ENCODE assay signal across 21 mouse cellular contexts in genomic region chr3:121625662-121626061, GRCm38 (mm10). TPM values are rescaled to one million over a fixed set of nuclear protein-coding genes. Genes with fewer than 3 reads are reported as not detected.
"Had no signal": no experiment of that assay in that cellular context is flagged by ENCODE, and none has a peak within 500 bp of the region (broad histone marks: within the 10 kb centered on the region; RNA-seq: fewer than 3 reads in every experiment).

No protein-coding gene starts in this region.

- H3K9me3 ChIP-seq: limb, embryonic 15.5 days; liver, embryonic 12.5 days; midbrain, embryonic 12.5 days had no signal

- H3K4me2 ChIP-seq: limb, embryonic 15.5 days; liver, embryonic 12.5 days; midbrain, embryonic 12.5 days had no signal

- H3K27ac ChIP-seq: limb, embryonic 15.5 days; liver, embryonic 12.5 days; midbrain, embryonic 12.5 days had no signal

- H3K36me3 ChIP-seq: limb, embryonic 15.5 days; liver, embryonic 12.5 days; midbrain, embryonic 12.5 days had no signal

- H3K27me3 ChIP-seq: limb, embryonic 15.5 days had no signal

- H3K9ac ChIP-seq: limb, embryonic 15.5 days; liver, embryonic 12.5 days; midbrain, embryonic 12.5 days had no signal

- DNase-seq: kidney, adult 18-20 months; kidney, postnatal 10 days; layer of hippocampus, postnatal 36 days; right cerebral cortex, adult 18-20 months; right cerebral cortex, postnatal 25 days; thymus, postnatal 36 days had no signal

- ATAC-seq: liver, embryonic 12.5 days; midbrain, embryonic 16.5 days had no signal

- H3K4me1 ChIP-seq: limb, embryonic 15.5 days; liver, embryonic 12.5 days; midbrain, embryonic 12.5 days had no signal

- H3K4me3 ChIP-seq: limb, embryonic 15.5 days; liver, embryonic 12.5 days; midbrain, embryonic 12.5 days had no signal

RNA-seq across cellular contexts. Expression of gene 4930432M17Rik, which starts 44.9 kb away (rescaled TPM):
- total RNA-seq: layer of hippocampus, adult 8-10 months; layer of hippocampus, postnatal 36 days; left cerebral cortex, adult 8-10 months; left cerebral cortex, postnatal 25 days; megakaryocyte-erythroid progenitor cell, adult 5-6 weeks had no signal
- polyA plus RNA-seq: kidney, embryonic 14.5 days; large intestine, adult 2 months; limb, embryonic 11.5 days; limb, embryonic 15.5 days; liver, embryonic 12.5 days; liver, embryonic 16.5 days; midbrain, embryonic 12.5 days; midbrain, embryonic 16.5 days; neural tube, embryonic 14.5 days; small intestine, adult 2 months; thymus, postnatal 0 days had no signal
